Mouse (Mus musculus) kidney, embryonic 16.5 days (tissue): ENCODE measurements around the gene Luc7l3. TPM values are rescaled to one million over a fixed set of nuclear protein-coding genes. Genes with fewer than 3 reads are reported as not detected.

Experiments
- ATAC-seq: fragments of 200-750 bp; cut with Nextera tagmentation; 2 replicates; pipeline ENCODE4 v1.8.0; 2017; ENCODE audit warnings: moderate TSS enrichment; ENCODE audit not compliant: low FRiP score, low TSS enrichment
- H3K27ac ChIP-seq: fragments of 300-500 bp; sonication (generic); 2 replicates; pipeline ENCODE4 v1.5.1; 2014; ENCODE audit warnings: low read length
- H3K27me3 ChIP-seq: fragments of 300-500 bp; sonication (generic); 2 replicates; pipeline ENCODE4 v1.6.1; 2014; ENCODE audit warnings: low read length, control low read depth, mixed read lengths; ENCODE audit not compliant: insufficient read depth
- H3K36me3 ChIP-seq: fragments of 300-500 bp; sonication (generic); 2 replicates; pipeline ENCODE4 v1.6.1; 2014; ENCODE audit warnings: low read length, control low read depth, mixed read lengths; ENCODE audit not compliant: insufficient read depth
- H3K4me1 ChIP-seq: fragments of 300-500 bp; sonication (generic); 2 replicates; pipeline ENCODE4 v1.6.1; 2014; ENCODE audit warnings: low read length, control low read depth, mixed read lengths; ENCODE audit not compliant: insufficient read depth
- H3K4me2 ChIP-seq: fragments of 300-500 bp; sonication (generic); replicated peaks from 2 replicates; pipeline ENCODE4 v1.6.1; 2014; ENCODE audit warnings: low read depth, low read length
- H3K4me3 ChIP-seq: fragments of 300-500 bp; sonication (generic); 2 replicates; pipeline ENCODE4 v1.5.1; 2014; ENCODE audit warnings: mild to moderate bottlenecking, low read length
- H3K9ac ChIP-seq: fragments of 300-500 bp; sonication (generic); replicated peaks from 2 replicates; pipeline ENCODE4 v1.6.1; 2014; ENCODE audit warnings: low read length
- H3K9me3 ChIP-seq: fragments of 300-500 bp; sonication (generic); 2 replicates; pipeline ENCODE4 v1.6.1; 2016; ENCODE audit warnings: low read length, control low read depth
- WGBS: fragments of 180-500 bp; shearing (Covaris S2); extraction: QIAGEN DNeasy Blood & Tissue Kit; methylation state at CpG from one replicate; pipeline ENCODE4 v1.1.7; 2014; 5-methylcytosine and 5-hydroxymethylcytosine counted together
- polyA plus RNA-seq: library from polyadenylated mRNA; unstranded; fragments of >200 nt; fragmentation: Nextera tagmentation; extraction: Ambion mirVana; gene quantifications from 2 replicates; pipeline ENCODE4 v1.2.1, GENCODE M21; 2015

The Luc7l3 gene
- polyA plus RNA-seq, 1 experiment from 2014 or later = 99.5 TPM

DNA sequence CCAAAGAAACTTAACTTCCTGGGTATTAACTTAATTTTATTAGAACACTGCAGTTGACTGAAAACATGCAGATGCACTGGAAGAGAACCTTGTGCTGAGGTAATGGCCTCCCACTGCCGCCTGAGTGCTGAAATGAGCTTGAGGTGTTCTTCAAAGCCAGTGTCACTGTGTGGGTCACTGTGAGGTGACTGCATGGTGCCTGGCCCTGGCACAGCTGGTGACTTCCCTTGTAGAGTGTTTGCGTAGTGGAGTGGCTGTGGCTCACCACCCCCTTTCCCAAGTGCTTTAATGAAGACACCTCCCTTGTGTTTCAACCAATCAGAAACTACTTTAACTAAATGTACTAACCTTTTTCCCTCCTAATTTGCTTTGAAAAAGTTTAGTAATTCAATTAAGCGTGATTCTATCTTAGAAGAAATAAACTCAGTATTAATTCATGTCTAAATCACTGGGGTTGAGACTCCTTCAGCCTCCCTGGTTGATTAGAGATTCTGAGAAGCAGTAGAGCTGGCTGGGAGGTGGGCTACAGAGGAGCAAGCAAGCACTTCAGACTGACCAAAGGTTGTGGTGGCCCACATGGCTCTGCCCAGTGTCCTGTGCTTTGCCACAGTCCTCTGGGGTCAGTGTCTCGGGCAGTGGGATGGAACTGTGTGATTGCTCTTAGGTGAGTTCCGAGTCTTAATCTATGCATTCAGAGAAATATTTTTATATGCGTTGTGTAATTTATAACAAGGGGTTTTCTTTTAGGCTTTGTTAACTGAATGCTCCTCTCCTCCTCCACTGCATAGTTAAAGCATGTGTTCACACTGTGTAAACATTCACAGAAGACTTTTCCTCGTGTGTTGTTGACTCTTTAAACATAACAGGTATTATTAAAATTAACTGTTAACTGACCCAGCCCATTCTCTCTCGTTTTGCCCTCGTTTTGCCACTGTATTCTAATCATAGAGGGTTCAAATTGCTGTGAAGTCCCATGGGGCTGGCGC is 19.5 kb upstream of the Luc7l3 start:
- Histone ChIP-seq H3K4me2 (no peak overlapping the region), H3K27ac (peak overlapping the region; percentile 61), H3K9ac (no peak overlapping the region), H3K9me3 (no peaks in the 10 kb centered on the region), H3K36me3 (peaks cover 24% of the 10 kb centered on the region), H3K4me1 (peaks cover 32% of the 10 kb centered on the region), H3K4me3 (no peak overlapping the region), H3K27me3 (no peaks in the 10 kb centered on the region)
- 53% methylated on average over 10 of the region's 10 CpGs for WGBS
- peak; percentile 62; the same call in 1 of the 2 replicates for ATAC-seq

DNA sequence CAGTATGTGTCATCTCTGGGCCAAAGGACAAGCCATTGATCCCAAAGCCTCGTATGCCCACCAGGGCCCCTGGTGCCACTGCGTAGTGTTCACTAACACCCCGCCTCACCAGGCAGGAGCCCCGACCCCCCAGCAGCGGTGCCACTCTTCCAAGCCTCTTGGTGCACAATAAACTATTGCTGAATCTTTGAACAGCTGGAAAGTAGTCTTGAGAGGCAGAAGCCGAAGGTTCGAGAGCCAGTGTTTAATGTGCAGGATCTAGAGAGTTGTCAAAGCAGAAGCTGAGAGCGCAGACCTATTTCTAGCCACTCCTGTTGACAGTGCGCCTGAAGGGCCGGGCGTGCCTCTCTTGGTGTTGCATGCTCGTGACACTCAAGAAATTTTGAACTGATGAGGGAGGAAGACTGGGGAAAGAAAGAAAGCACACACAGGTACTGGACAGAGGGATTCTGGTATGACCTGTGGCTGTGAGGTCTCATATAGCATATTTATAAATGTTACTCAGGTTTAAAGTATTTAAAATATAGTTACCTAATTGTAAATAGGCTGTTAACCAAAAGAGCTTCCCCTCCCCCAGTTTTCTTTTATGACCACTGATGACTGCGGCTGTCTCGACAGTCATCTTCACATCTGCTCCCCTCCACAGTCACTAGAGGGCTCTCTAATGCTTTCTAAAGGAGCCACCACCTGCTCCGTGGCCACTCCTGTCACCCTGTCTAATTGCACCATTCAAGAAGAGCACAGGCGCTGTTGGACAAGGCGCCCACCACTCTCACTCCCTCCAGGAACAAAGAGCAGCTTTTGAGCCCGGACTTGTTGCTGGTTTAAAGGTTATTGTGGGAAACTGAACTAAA is 18.2 kb upstream of the Luc7l3 start:
- 56% methylated on average over 18 of the region's 18 CpGs for WGBS
- H3K27ac ChIP-seq = no peak overlapping the region
- H3K4me3 ChIP-seq = no peak overlapping the region
- no peak overlapping the region for H3K4me2 ChIP-seq
- peaks cover 36% of the 10 kb centered on the region for H3K36me3 ChIP-seq
- H3K27me3 ChIP-seq = no peaks in the 10 kb centered on the region
- H3K9me3 ChIP-seq = no peaks in the 10 kb centered on the region
- H3K4me1 ChIP-seq = peaks cover 26% of the 10 kb centered on the region
- ATAC-seq = peak; percentile 76; the same call in 1 of the 2 replicates
- no peak overlapping the region for H3K9ac ChIP-seq

DNA sequence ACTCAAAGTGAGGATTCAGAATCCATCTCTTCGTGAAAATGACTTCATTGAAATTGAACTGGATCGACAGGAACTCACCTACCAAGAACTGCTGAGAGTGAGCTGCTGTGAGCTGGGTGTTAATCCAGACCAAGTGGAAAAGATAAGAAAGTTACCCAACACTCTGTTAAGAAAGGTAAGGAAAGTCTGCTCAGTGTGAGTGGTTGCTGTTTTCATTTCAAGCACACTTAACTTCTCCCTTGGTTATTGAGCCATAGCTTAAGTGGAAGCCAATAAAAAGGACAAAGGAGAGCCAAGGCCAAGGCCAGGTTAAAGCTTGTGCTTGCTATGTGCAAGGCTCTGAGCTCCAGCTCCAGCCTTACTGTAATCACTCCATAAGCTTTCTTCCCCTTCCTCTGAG is 16.6 kb upstream of the Luc7l3 start:
- ATAC-seq = no peak
- H3K4me2 ChIP-seq = no peak overlapping the region
- no peaks in the 10 kb centered on the region for H3K27me3 ChIP-seq
- peaks cover 14% of the 10 kb centered on the region for H3K4me1 ChIP-seq
- no peak overlapping the region for H3K27ac ChIP-seq
- no peak overlapping the region for H3K9ac ChIP-seq
- H3K36me3 ChIP-seq = peaks cover 42% of the 10 kb centered on the region
- H3K9me3 ChIP-seq = no peaks in the 10 kb centered on the region
- H3K4me3 ChIP-seq = no peak overlapping the region
- WGBS = 94% methylated on average over 2 of the region's 2 CpGs

DNA sequence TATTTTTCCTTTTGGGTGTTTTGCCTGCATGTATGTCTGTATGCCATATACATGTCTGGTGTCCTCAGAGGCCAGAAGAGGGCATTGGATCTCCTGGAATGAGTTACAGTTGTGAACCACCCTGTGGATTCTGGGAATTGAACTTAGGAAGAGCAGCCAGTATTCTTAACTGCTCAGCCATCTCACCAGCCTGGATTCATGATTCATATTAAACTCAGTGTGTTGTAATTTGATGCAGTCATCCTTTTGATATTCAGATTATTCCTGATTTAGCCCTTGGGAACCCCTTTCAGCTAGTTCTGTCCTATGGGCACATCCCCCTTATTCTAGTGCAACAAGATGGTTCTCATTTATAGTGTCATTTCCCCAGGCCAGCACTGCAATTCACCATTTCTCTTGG is 14.8 kb upstream of the Luc7l3 start:
- H3K9me3 ChIP-seq = no peaks in the 10 kb centered on the region
- H3K4me3 ChIP-seq = no peak overlapping the region
- H3K4me1 ChIP-seq = 0 out of 2 replicates have a peak, but pooled peaks cover 3% of the 10 kb centered on the region
- H3K27me3 ChIP-seq = no peaks in the 10 kb centered on the region
- no peak overlapping the region for H3K9ac ChIP-seq
- H3K36me3 ChIP-seq = peaks cover 42% of the 10 kb centered on the region
- no peak for ATAC-seq
- H3K4me2 ChIP-seq = no peak overlapping the region
- H3K27ac ChIP-seq = no peak overlapping the region

DNA sequence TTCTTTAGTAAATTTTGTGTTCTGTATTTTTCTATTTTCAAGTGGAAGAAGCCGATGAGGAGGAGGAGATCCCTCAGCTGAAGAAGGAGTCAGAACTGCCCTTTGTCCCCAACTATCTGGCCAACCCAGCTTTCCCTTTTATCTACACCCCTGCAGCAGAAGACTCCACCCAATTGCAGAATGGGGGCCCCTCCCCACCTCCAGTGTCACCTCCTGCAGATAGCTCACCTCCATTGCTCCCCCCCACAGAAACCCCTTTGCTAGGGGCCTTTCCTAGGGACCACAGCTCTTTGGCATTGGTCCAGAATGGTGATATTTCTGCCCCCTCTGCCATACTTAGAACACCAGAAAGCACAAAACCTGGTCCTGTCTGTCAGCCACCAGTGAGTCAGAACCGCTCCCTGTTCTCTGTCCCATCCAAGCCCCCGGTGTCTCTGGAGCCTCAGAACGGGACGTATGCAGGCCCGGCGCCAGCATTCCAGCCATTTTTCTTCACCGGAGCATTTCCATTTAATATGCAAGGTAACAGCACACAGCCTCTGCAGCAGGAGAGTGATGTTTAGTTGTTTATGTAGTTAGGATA is 12.7 kb upstream of the Luc7l3 start:
- Histone ChIP-seq H3K36me3 (peaks cover 39% of the 10 kb centered on the region), H3K4me3 (no peak overlapping the region), H3K27ac (no peak overlapping the region), H3K4me1 (peaks cover 13% of the 10 kb centered on the region), H3K4me2 (no peak overlapping the region), H3K9ac (no peak overlapping the region), H3K27me3 (no peaks in the 10 kb centered on the region), H3K9me3 (no peaks in the 10 kb centered on the region)
- WGBS = 87% methylated on average over 8 of the region's 8 CpGs
- ATAC-seq = no peak

DNA sequence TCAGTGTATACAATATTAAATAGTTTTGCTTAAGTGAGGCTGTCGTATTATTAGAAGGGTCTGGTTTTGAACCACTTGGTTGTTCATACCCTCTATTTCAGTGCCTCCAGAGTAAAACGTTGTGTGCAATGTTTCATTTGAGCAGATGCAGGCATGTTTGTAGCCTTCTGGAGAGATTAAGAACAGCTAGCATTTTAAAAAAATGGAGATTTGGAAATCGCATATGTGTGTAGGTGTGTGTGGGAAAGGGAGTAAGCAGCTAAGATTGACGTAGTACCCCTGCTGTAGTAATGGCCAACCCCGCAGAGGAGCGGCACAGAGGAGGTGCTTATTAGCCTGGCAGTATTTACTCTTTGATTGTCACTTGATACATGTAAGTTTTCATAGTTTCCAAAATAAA is 10.9 kb upstream of the Luc7l3 start:
- H3K36me3 ChIP-seq = peaks cover 24% of the 10 kb centered on the region
- WGBS = 85% methylated on average over 6 of the region's 6 CpGs
- H3K4me1 ChIP-seq = peaks cover 24% of the 10 kb centered on the region
- no peak overlapping the region for H3K4me2 ChIP-seq
- H3K27ac ChIP-seq = no peak overlapping the region
- ATAC-seq = no peak
- no peaks in the 10 kb centered on the region for H3K27me3 ChIP-seq
- H3K9me3 ChIP-seq = no peaks in the 10 kb centered on the region
- H3K9ac ChIP-seq = no peak overlapping the region
- no peak overlapping the region for H3K4me3 ChIP-seq

DNA sequence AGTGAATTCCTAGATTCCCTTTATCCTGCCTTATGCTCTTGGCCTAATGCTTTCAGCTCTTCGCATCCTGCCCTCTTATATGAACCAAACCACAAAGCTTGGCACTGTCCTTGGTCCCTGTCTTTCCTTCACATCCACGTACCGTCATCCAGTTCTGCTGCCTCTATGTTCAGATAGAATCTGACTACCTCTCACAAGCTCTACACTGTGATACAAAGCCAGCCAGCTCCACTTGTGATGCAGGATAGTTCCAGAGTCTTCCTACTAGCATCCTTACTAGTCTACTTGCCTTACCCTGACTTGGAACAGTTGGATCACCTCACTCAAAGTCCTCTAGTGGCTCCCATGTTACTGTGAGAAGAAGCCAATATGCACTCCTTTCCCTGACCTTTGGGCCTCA is 8.4 kb upstream of the Luc7l3 start:
- Histone ChIP-seq H3K27me3 (no peaks in the 10 kb centered on the region), H3K9ac (no peak overlapping the region), H3K4me2 (no peak overlapping the region), H3K27ac (no peak overlapping the region), H3K9me3 (no peaks in the 10 kb centered on the region), H3K4me1 (peaks cover 31% of the 10 kb centered on the region), H3K4me3 (no peak overlapping the region), H3K36me3 (peaks cover 9% of the 10 kb centered on the region; the same call in 1 of the 2 replicates)
- no peak for ATAC-seq
- WGBS = 92% methylated on average over 3 of the region's 3 CpGs

DNA sequence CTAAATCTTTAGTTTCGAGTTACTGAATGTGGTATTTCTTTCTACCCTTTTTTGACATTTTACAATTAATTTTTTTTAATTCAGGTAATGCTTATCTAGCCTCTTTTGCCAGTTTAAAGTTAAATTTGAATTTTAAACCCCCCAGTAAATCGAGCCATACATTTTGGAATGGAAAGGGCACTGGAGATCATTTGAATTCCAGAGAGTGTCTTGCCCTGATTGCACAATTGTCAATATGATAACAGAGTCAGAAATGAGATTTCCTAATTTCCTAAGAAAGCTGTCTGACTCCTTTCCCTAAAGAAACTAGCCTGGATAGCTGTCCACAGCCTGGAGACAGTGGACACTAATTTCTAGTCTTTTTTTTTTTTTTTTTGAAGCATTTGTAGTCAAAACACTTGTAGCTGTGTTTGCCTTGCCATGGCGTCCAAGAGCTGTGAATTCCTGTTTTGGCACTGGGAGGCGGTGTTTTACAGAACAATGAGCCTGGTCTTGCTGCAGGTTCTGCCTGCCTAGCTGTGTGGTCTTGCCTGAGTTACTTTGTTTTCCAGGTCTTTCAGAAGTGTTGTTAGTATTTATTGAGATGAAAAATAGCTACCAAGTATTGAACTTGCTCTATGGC is 7.6 kb upstream of the Luc7l3 start:
- no peak overlapping the region for H3K4me3 ChIP-seq
- ATAC-seq = no peak

DNA sequence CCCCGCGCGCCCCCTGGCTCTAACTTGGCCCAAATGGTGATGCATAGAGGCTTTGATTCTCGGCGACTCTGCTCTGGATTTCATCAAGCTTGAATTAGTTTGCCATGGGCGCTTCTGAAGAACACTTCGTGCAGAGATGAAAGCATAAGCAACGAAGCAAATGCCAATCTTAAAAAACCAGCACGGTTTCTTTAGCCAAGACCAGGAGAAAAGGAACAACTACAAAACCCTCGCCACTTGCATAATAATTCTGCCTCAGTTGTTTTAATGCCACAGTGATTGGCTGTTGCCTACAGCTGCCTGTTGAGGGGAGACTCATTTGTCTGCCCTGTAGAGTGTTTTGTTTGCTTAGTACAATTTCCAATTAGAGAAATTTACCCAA is 6.8 kb upstream of the Luc7l3 start:
- H3K4me3 ChIP-seq = peak overlapping the region; percentile 77
- no peaks in the 10 kb centered on the region for H3K9me3 ChIP-seq
- no peaks in the 10 kb centered on the region for H3K27me3 ChIP-seq
- ATAC-seq = no peak
- H3K4me1 ChIP-seq = peaks cover 31% of the 10 kb centered on the region
- no peaks in the 10 kb centered on the region for H3K36me3 ChIP-seq
- 3% methylated on average over 10 of the region's 10 CpGs for WGBS
- H3K27ac ChIP-seq = peak overlapping the region; percentile 99
- peak overlapping the region; percentile 73 for H3K4me2 ChIP-seq
- H3K9ac ChIP-seq = peak overlapping the region; percentile 98

More for the DNA sequence above, 7.6 kb upstream of the Luc7l3 start:
- H3K4me1 ChIP-seq = peaks cover 31% of the 10 kb centered on the region
- no peak overlapping the region for H3K9ac ChIP-seq
- 52% methylated on average over 4 of the region's 4 CpGs for WGBS
- no peaks in the 10 kb centered on the region for H3K27me3 ChIP-seq
- no peaks in the 10 kb centered on the region for H3K9me3 ChIP-seq
- no peak overlapping the region for H3K27ac ChIP-seq
- peak overlapping the region; percentile 73 for H3K4me2 ChIP-seq
- peaks cover 3% of the 10 kb centered on the region; the same call in 1 of the 2 replicates for H3K36me3 ChIP-seq
